Mouse (Mus musculus) CH12.LX (cell line): ENCODE data around the gene Mlec.

Source experiments
- CTCF ChIP-seq, 2 experiments: IDR thresholded peaks in 1 of 2; conservative IDR thresholded peaks in 1 of 2; 2 replicates each; pipeline ENCODE4 v1.5.1; 2011 to 2012; ENCODE audit warnings: low read depth in 2 of 2, low read length in 2 of 2, improper control_type of control experiment in 1 of 2, inconsistent platforms in 1 of 2, mild to moderate bottlenecking in 1 of 2, moderate library complexity in 1 of 2
- EP300 ChIP-seq: IDR thresholded peaks from 2 replicates; pipeline ENCODE4 v1.6.1; 2011; ENCODE audit warnings: low read length, improper control_type of control experiment
- HCFC1 ChIP-seq: IDR thresholded peaks from 2 replicates; pipeline ENCODE4 v1.6.1; 2012; ENCODE audit warnings: low read depth, mild to moderate bottlenecking, inconsistent platforms, low read length, improper control_type of control experiment
- MAX ChIP-seq: IDR thresholded peaks from 2 replicates; pipeline ENCODE4 v1.6.1; 2011; ENCODE audit warnings: low read length, improper control_type of control experiment
- MXI1 ChIP-seq: IDR thresholded peaks from 2 replicates; pipeline ENCODE4 v1.6.1; 2011; ENCODE audit warnings: mild to moderate bottlenecking, low read depth, low read length, improper control_type of control experiment
- PAX5 ChIP-seq: IDR thresholded peaks from 2 replicates; pipeline ENCODE4 v1.6.1; 2012; ENCODE audit warnings: low read length, inconsistent platforms, mixed read lengths
- POLR2A ChIP-seq: IDR thresholded peaks from 2 replicates; pipeline ENCODE4 v1.6.1; 2011; ENCODE audit warnings: low read depth, mild to moderate bottlenecking, improper control_type of control experiment, low read length
- POLR2AphosphoS2 ChIP-seq: IDR thresholded peaks from 2 replicates; pipeline ENCODE4 v1.6.1; 2011; ENCODE audit warnings: low read depth, low read length, improper control_type of control experiment
- UBTF ChIP-seq: IDR thresholded peaks from 2 replicates; pipeline ENCODE4 v1.6.1; 2012; ENCODE audit warnings: low read depth, mild to moderate bottlenecking, inconsistent platforms, low read length, improper control_type of control experiment, moderate library complexity
- USF1 ChIP-seq: IDR thresholded peaks from 2 replicates; pipeline ENCODE4 v1.6.1; 2014; ENCODE audit warnings: low read depth, mild to moderate bottlenecking, inconsistent platforms, low read length, improper control_type of control experiment
- USF2 ChIP-seq: conservative IDR thresholded peaks from 2 replicates; pipeline ENCODE4 v1.6.1; 2011; ENCODE audit warnings: low read depth, low read length, improper control_type of control experiment
- ZC3H11A ChIP-seq: IDR thresholded peaks from 2 replicates; pipeline ENCODE4 v1.6.1; 2012; ENCODE audit warnings: low read depth, mild to moderate bottlenecking, inconsistent platforms, low read length, improper control_type of control experiment
- ZKSCAN1 ChIP-seq: IDR thresholded peaks from 2 replicates; pipeline ENCODE4 v1.6.1; 2012; ENCODE audit warnings: low read depth, inconsistent platforms, low read length, improper control_type of control experiment, borderline replicate concordance

GRCm38 (mm10) chr5:115151457-115151856 is 6.5 kb downstream of the Mlec start:
- no peak for TF ChIP-seq USF1
- TF ChIP-seq POLR2A = no peak
- no peak for TF ChIP-seq EP300
- TF ChIP-seq ZC3H11A = no peak
- no peak for TF ChIP-seq CTCF (conservative IDR thresholded peaks at IDR 0.05 in 1 of 2, IDR thresholded peaks at IDR 0.05 in 1 of 2; ENCODE audit: low read depth in 2 of 2, low read length in 2 of 2)
- TF ChIP-seq MXI1 = no peak
- no peak for TF ChIP-seq POLR2AphosphoS2
- no peak for TF ChIP-seq ZKSCAN1
- no peak for TF ChIP-seq PAX5
- TF ChIP-seq UBTF = no peak
- TF ChIP-seq MAX = no peak
- TF ChIP-seq HCFC1 = no peak
- TF ChIP-seq USF2 = no peak
